Mouse (Mus musculus) hindbrain, embryonic 12.5 days (tissue): Measurements from ENCODE around the gene Esp3. TPM values are rescaled to one million over a fixed set of nuclear protein-coding genes. Genes with fewer than 3 reads are reported as not detected.
"Not testable (repeated sequence)": the region's sequence is repeated elsewhere in the genome, so short reads cannot be mapped to it uniquely, and the experiment has no call there.

Experiments used
- ATAC-seq: fragments of 200-750 bp; cut with Nextera tagmentation; 2 replicates; pipeline ENCODE4 v1.8.0; 2017; ENCODE audit warnings: moderate TSS enrichment; ENCODE audit not compliant: low FRiP score
- H3K27ac ChIP-seq: fragments of 300-500 bp; sonication (generic); 2 replicates; pipeline ENCODE4 v1.5.1; 2016; ENCODE audit warnings: mild to moderate bottlenecking
- H3K27me3 ChIP-seq: fragments of 300-500 bp; sonication (generic); 2 replicates; pipeline ENCODE4 v1.6.1; 2016; ENCODE audit warnings: mild to moderate bottlenecking
- H3K36me3 ChIP-seq: fragments of 300-500 bp; sonication (generic); 2 replicates; pipeline ENCODE4 v1.6.1; 2016; ENCODE audit warnings: mild to moderate bottlenecking
- H3K4me1 ChIP-seq: fragments of 300-500 bp; sonication (generic); 2 replicates; pipeline ENCODE4 v1.6.1; 2016
- H3K4me2 ChIP-seq: fragments of 300-500 bp; sonication (generic); replicated peaks from 2 replicates; pipeline ENCODE4 v1.6.1; 2016; ENCODE audit warnings: mild to moderate bottlenecking
- H3K4me3 ChIP-seq: fragments of 300-500 bp; sonication (generic); 2 replicates; pipeline ENCODE4 v1.5.1; 2016; ENCODE audit warnings: mild to moderate bottlenecking
- H3K9ac ChIP-seq: fragments of 300-500 bp; sonication (generic); 2 replicates; pipeline ENCODE4 v1.6.1; 2016; ENCODE audit warnings: mild to moderate bottlenecking, moderate library complexity
- H3K9me3 ChIP-seq: fragments of 300-500 bp; sonication (generic); replicated peaks from 2 replicates; pipeline ENCODE4 v1.6.1; 2016; ENCODE audit warnings: mild to moderate bottlenecking
- WGBS: fragments of 180-500 bp; shearing (Covaris S2); methylation state at CpG from one replicate; pipeline ENCODE4 v1.1.7; 2016; 5-methylcytosine and 5-hydroxymethylcytosine counted together
- polyA plus RNA-seq: library from polyadenylated mRNA; unstranded; fragments of >200 nt; fragmentation: Nextera tagmentation; extraction: Ambion mirVana; gene quantifications from 2 replicates; pipeline ENCODE4 v1.2.1, GENCODE M21; 2016

The Esp3 gene
- not detected in 2 replicates for polyA plus RNA-seq

DNA sequence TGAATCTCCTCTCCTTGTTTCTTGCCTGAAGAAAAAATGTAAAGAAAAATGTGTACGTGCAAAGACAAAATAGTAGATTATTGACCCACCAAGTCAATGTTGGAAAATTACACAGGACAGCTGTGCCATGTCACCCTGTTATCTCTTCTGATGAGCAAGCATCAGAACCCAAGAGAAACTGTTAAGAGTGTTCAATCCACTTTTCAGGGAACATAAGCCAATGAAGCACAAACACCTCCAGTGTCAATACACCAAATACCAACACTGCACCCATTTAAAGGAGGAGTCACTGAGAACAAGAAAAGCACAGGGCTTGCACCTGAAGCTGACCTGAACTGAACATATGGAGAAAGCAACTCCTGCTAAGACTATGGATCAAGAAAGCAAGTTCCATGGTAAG, at the start of gene Esp3:
Gene Esp3 (plus strand): TSS at position 301 of the 400 bp plus-strand sequence.
- 91% methylated on average over 1 of the region's 1 CpGs for WGBS
- not testable (repeated sequence) for H3K27ac ChIP-seq, H3K9me3 ChIP-seq, ATAC-seq, H3K36me3 ChIP-seq, H3K4me1 ChIP-seq, H3K4me2 ChIP-seq, H3K4me3 ChIP-seq, H3K27me3 ChIP-seq, H3K9ac ChIP-seq

DNA sequence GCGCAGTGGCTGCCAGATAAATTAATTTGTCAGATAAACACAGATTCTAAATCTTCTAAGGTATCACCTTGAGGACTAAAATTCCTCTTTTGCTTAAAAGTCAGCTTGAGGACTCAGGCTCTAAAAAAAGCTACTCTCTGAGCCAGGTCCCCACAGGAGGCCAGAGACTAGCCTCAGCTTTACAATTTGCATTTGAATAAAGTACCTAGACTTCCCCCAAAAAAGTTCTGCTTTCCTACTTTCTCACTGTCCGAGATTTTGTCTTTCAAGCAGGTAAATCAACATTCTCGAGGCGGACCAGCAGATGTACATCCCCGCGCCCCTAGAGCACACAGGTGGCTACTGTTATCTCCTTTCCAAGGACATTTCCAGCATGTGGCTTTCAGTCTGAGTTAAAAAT, 48.0 kb upstream of the Esp3 start:
- not testable (repeated sequence) for H3K4me3 ChIP-seq, H3K4me2 ChIP-seq, H3K4me1 ChIP-seq, H3K9ac ChIP-seq, H3K9me3 ChIP-seq, H3K27ac ChIP-seq, H3K27me3 ChIP-seq, H3K36me3 ChIP-seq, ATAC-seq
- WGBS: 36% methylated on average over 6 of the region's 6 CpGs

DNA sequence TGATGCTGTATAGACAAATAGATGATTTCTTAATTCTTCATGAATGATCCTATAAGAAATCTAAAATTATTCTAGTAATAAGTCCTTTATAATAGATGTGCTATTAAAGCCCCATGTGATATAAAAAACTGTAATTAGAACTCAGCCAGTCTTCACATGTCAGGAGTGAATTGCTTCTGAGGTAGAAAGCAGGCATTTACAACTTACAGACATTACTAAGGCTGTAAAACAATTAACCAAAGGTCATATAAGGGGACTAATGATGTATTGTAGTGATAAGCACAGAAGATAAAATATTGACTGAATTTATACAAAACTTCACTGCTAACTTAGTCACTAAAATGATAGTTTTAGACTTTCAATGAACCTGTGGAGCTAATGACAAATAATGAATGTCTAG, 40.6 kb upstream of the Esp3 start:
- no peaks in the 10 kb centered on the region for H3K36me3 ChIP-seq
- H3K9me3 ChIP-seq: no peaks in the 10 kb centered on the region
- H3K4me1 ChIP-seq: no peaks in the 10 kb centered on the region
- no peak overlapping the region for H3K4me2 ChIP-seq
- ATAC-seq: no peak
- no peaks in the 10 kb centered on the region for H3K27me3 ChIP-seq
- H3K9ac ChIP-seq: no peak overlapping the region
- H3K27ac ChIP-seq: no peak overlapping the region
- no peak overlapping the region for H3K4me3 ChIP-seq

DNA sequence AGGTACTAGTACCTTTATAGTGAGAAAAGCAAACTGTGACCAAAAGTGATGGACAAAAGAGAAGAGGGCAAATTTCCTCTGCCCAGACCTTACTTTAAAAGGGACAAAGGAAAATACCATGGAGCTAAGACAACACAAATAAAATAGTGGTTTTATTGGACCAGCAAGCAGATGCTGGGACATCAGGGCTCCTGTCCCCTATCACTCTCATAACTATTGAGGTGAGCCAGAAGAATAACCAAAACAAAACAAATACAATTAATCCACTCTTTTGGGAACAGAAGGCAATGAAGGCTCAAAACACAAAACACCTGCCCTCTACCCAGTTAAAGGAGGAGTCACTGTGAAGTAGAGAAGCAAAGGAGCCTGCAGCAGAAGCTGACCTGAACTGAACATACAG, 33.6 kb upstream of the Esp3 start, which contains the start of gene Esp4:
Gene Esp4 (plus strand): TSS at position 301 of the 400 bp plus-strand sequence.
- no peak for ATAC-seq
- no peak within 1 kb of the TSS for H3K4me3 ChIP-seq
- H3K9ac ChIP-seq: no peak within 1 kb of the TSS
- no peak within 1 kb of the TSS for H3K27ac ChIP-seq
- H3K4me1 ChIP-seq: no peaks in the 10 kb centered on the region
- no peaks in the 10 kb centered on the region for H3K27me3 ChIP-seq
- no peaks in the 10 kb centered on the region for H3K36me3 ChIP-seq
- no peak within 1 kb of the TSS for H3K4me2 ChIP-seq
- H3K9me3 ChIP-seq: no peaks in the 10 kb centered on the region

DNA sequence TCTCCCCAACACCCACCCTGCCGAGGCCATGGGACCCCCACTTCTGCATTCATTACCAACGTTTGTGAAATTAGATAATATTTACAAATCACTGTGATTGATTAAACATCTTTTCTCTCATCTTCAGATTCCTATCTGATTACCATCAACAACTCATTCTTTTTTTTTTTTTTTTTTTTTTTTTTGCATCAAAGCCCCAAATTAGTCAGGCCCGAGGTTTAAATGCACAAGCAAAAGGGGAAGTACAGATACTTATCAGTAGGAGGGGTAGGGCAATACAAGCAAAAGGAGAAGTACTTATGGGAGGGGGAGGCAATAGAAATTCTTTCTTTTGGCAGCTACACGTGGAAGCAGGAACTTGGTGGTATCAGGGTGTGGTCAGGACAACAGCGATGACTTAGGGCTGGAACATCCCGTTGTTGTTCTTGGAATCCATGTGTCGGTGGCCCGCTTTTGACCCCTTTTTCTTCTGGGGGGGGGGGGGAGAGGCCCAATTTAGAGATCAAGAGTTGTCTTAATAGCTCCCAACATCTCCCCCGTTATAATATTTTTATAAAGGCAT, 30.3 kb downstream of the Esp3 start:
- H3K9ac ChIP-seq, H3K4me3 ChIP-seq, H3K27ac ChIP-seq, H3K4me1 ChIP-seq, ATAC-seq, H3K27me3 ChIP-seq, H3K36me3 ChIP-seq, H3K9me3 ChIP-seq, H3K4me2 ChIP-seq: not testable (repeated sequence)
- 75% methylated on average over 9 of the region's 9 CpGs for WGBS

DNA sequence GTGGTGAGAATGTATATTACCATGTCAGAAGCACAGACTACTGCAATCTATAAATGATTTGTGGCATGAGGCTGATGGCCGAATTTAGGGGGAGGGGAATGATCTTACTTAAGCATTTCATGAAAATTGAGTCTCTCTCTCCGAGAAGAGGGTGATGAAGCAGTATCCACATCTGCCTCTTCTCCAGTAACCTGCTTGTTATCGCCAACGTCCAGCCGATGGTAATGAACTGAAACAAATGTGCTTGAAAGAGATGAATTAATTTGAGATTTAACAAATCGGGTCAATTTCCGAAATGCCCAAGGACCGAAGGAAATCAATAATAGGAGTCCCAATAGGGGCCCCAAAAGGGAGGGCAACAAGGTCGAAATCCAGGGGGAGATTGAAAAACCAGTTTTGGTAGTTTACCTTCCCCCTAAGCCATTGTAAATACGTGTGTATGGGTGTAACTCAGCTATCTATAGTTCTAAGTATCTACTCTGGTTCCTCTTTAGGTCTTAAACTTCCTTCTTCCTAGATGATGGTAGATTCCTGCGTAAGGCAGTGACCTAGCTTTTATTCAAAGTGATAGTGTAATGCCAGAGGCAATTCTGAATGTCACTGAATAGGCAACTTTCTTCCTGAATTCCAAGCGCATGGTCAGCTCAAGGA, 31.4 kb downstream of the Esp3 start:
- H3K36me3 ChIP-seq, H3K4me3 ChIP-seq, H3K9ac ChIP-seq, H3K9me3 ChIP-seq, H3K27me3 ChIP-seq, H3K4me1 ChIP-seq, H3K4me2 ChIP-seq, H3K27ac ChIP-seq, ATAC-seq: not testable (repeated sequence)
- WGBS: 81% methylated on average over 12 of the region's 12 CpGs

Other genes starting within 250 kb of the Esp3 start
- gene Esp8, start 112.1 kb upstream of the Esp3 start, polyA plus RNA-seq: not detected in 2 replicates
- gene Esp6, start 70.6 kb upstream of the Esp3 start, polyA plus RNA-seq: not detected in 2 replicates
- gene Esp4, start 33.5 kb upstream of the Esp3 start, polyA plus RNA-seq: not detected in 2 replicates
- not detected in 2 replicates for gene Esp1, start 95.0 kb downstream of the Esp3 start, polyA plus RNA-seq
- gene Crisp2, start 174.9 kb downstream of the Esp3 start, polyA plus RNA-seq: not detected in 2 replicates
- gene Rhag, start 179.1 kb downstream of the Esp3 start, polyA plus RNA-seq: 3.3 and 3.7 TPM in 2 replicates
- 0.81 and 1.2 TPM in 2 replicates for gene 9130008F23Rik, start 248.5 kb downstream of the Esp3 start, polyA plus RNA-seq